Mouse (Mus musculus) ES-E14 (cell line): ENCODE results near the gene Arhgap10. TPM values are rescaled to one million over a fixed set of nuclear protein-coding genes. Genes with fewer than 3 reads are reported as not detected.
A peak's percentile ranks its signal among the peaks of the same experiment; 100 is the strongest.

ENCODE experiments used
- DNase-seq: peaks from one replicate; pipeline ENCODE4 v3.0.0-alpha.2; 2013; ENCODE audit warnings: low read depth, low spot score
- H3K27ac ChIP-seq: 2 replicates; pipeline ENCODE4 v1.5.1; 2012; ENCODE audit warnings: low read depth, mild to moderate bottlenecking, low read length, moderate library complexity, mixed read lengths; ENCODE audit not compliant: poor library complexity, insufficient read depth, severe bottlenecking
- H3K36me3 ChIP-seq: 2 replicates; pipeline ENCODE4 v1.6.1; 2012; ENCODE audit warnings: mild to moderate bottlenecking, low read length, moderate library complexity, mixed read lengths; ENCODE audit not compliant: control insufficient read depth, poor library complexity, insufficient read depth, severe bottlenecking
- H3K4me1 ChIP-seq, 2 experiments: fragments of 150-350 bp in 1 of 2; sonication (generic) in 1 of 2; 2 replicates each; pipeline ENCODE4 v1.6.1; 2012; ENCODE audit warnings: low read length in 2 of 2, mild to moderate bottlenecking in 1 of 2, mixed read lengths in 1 of 2; ENCODE audit not compliant: control insufficient read depth in 2 of 2, insufficient read depth in 2 of 2, poor library complexity in 1 of 2
- H3K4me3 ChIP-seq, 2 experiments: fragments of 150-350 bp in 1 of 2; sonication (generic) in 1 of 2; 2 replicates each; pipeline ENCODE4 v1.5.1; 2012; ENCODE audit warnings: low read length in 2 of 2, low read depth in 1 of 2, mild to moderate bottlenecking in 1 of 2, mixed read lengths in 1 of 2; ENCODE audit not compliant: insufficient read depth in 1 of 2, poor library complexity in 1 of 2, severe bottlenecking in 1 of 2
- H3K9ac ChIP-seq: 2 replicates; pipeline ENCODE4 v1.6.1; 2012; ENCODE audit warnings: low read depth, mild to moderate bottlenecking, low read length, mixed read lengths; ENCODE audit not compliant: poor library complexity, insufficient read depth, severe bottlenecking
- H3K9me3 ChIP-seq: fragments of 150-350 bp; sonication (generic); 2 replicates; pipeline ENCODE4 v1.6.1; 2012; ENCODE audit warnings: low read depth, mild to moderate bottlenecking, low read length; ENCODE audit not compliant: control insufficient read depth, insufficient read depth
- CHD2 ChIP-seq: IDR thresholded peaks from 2 replicates; pipeline ENCODE4 v1.6.1; 2014; ENCODE audit warnings: mild to moderate bottlenecking, low read depth, low read length, inconsistent platforms
- HCFC1 ChIP-seq: IDR thresholded peaks from 2 replicates; pipeline ENCODE4 v1.6.1; 2012; ENCODE audit warnings: low read length, inconsistent platforms, borderline replicate concordance; ENCODE audit not compliant: insufficient read depth
- MAFK ChIP-seq: IDR thresholded peaks from 2 replicates; pipeline ENCODE4 v1.6.1; 2014; ENCODE audit warnings: mild to moderate bottlenecking, low read depth, low read length, inconsistent platforms; ENCODE audit not compliant: insufficient read depth
- ZC3H11A ChIP-seq: IDR thresholded peaks from 2 replicates; pipeline ENCODE4 v1.6.1; 2012; ENCODE audit warnings: low read depth, mild to moderate bottlenecking, inconsistent platforms, low read length, borderline replicate concordance
- ZNF384 ChIP-seq: IDR thresholded peaks from 2 replicates; pipeline ENCODE4 v1.6.1; 2012; ENCODE audit warnings: low read depth, low read length, inconsistent platforms
- in situ Hi-C, 2 experiments: fragments of 600-800 bp; cut with MboI; formaldehyde crosslinking; loops; one replicate each; pipeline ENCODE4 v1.15.1; 2025; ENCODE audit warnings: low sequenced_read_pairs in 2 of 2, inconsistent platforms in 1 of 2; ENCODE audit not compliant: unreplicated experiment in 2 of 2
- total RNA-seq: library from RNA; depleted of rRNA; stranded (reverse); fragments of 300-350 nt; gene quantifications from 2 replicates; pipeline ENCODE4 v1.2.3, GENCODE M21; 2012

Arhgap10 gene
- total RNA-seq, 1 experiment, result 10.8 TPM

- Histone ChIP-seq H3K9me3 (no peaks in the 10 kb centered on the region), H3K4me1 (no peaks in the 10 kb centered on the region), H3K9ac (no peak overlapping the region), H3K27ac (no peak overlapping the region), H3K4me3 (no peak overlapping the region), H3K36me3 (peaks cover 5% of the 10 kb centered on the region; the same call in 1 of the 2 replicates)
- in situ Hi-C loops, result no loop called here
- no peak for TF ChIP-seq ZC3H11A
- no peak for DNase-seq
Observed at GRCm38 (mm10) chr8:77422632-77423252, 95.0 kb downstream of the Arhgap10 start.

- H3K36me3 ChIP-seq, result peaks cover 5% of the 10 kb centered on the region; the same call in 1 of the 2 replicates
- in situ Hi-C loops, result no loop called here
- H3K4me3 ChIP-seq, result no peak overlapping the region
- no peak overlapping the region for H3K9ac ChIP-seq
- TF ChIP-seq HCFC1, result no peak
- no peak for TF ChIP-seq MAFK
- TF ChIP-seq ZC3H11A, result no peak
- TF ChIP-seq ZNF384, result no peak
- no peak for TF ChIP-seq CHD2
- H3K9me3 ChIP-seq, result no peaks in the 10 kb centered on the region
- no peaks in the 10 kb centered on the region for H3K4me1 ChIP-seq
- H3K27ac ChIP-seq, result no peak overlapping the region
- DNase-seq, result no peak
Observed at GRCm38 (mm10) chr8:77421596-77421995, 96.2 kb downstream of the Arhgap10 start.

- no peak overlapping the region for H3K4me3 ChIP-seq
- peak; percentile 55 for DNase-seq
- H3K4me1 ChIP-seq, result no peaks in the 10 kb centered on the region
- no peak overlapping the region for H3K27ac ChIP-seq
- H3K9me3 ChIP-seq, result no peaks in the 10 kb centered on the region
- no peak overlapping the region for H3K9ac ChIP-seq
- in situ Hi-C loops, result no loop called here
- peaks cover 5% of the 10 kb centered on the region; the same call in 1 of the 2 replicates for H3K36me3 ChIP-seq
- TF ChIP-seq ZC3H11A (peak; percentile 70), MAFK (no peak)
Observed at GRCm38 (mm10) chr8:77419731-77420130, 98.0 kb downstream of the Arhgap10 start.

- H3K36me3 ChIP-seq, result peaks cover 3% of the 10 kb centered on the region; the same call in 1 of the 2 replicates
- no peaks in the 10 kb centered on the region for H3K9me3 ChIP-seq
- H3K4me1 ChIP-seq, result no peaks in the 10 kb centered on the region
- in situ Hi-C loops, result no loop called here
- DNase-seq, result no peak
- no peak for TF ChIP-seq ZC3H11A
- TF ChIP-seq MAFK, result no peak
- TF ChIP-seq ZNF384, result no peak
- no peak for TF ChIP-seq HCFC1
- TF ChIP-seq CHD2, result no peak
- no peak overlapping the region for H3K9ac ChIP-seq
- H3K27ac ChIP-seq, result no peak overlapping the region
- H3K4me3 ChIP-seq, result no peak overlapping the region
Observed at GRCm38 (mm10) chr8:77416738-77417137, 101.0 kb downstream of the Arhgap10 start.

GRCm38 (mm10) chr8:77416034-77416433, 101.7 kb downstream of the Arhgap10 start:
- TF ChIP-seq HCFC1 (no peak), MAFK (no peak), ZC3H11A (no peak), CHD2 (no peak), ZNF384 (no peak)
- no peaks in the 10 kb centered on the region for H3K9me3 ChIP-seq
- H3K27ac ChIP-seq, result no peak overlapping the region
- no peak overlapping the region for H3K4me3 ChIP-seq
- no peak for DNase-seq
- peaks cover 3% of the 10 kb centered on the region; the same call in 1 of the 2 replicates for H3K36me3 ChIP-seq
- in situ Hi-C loops, result no loop called here
- H3K9ac ChIP-seq, result no peak overlapping the region
- no peaks in the 10 kb centered on the region for H3K4me1 ChIP-seq
